Mouse (Mus musculus) kidney, postnatal 4 days (tissue): ENCODE measurements at regions not wholly inside any gene's neighbourhood (a gene's known extent, or its start where the extent isn't known, plus 50 kb on each side); places are given as distances from the start of the nearest gene placed in this dataset.

ENCODE experiments used
- DNase-seq, 2 experiments: peaks; one replicate each; pipeline ENCODE4 v3.0.0; 2021; ENCODE audit warnings: mixed read lengths in 2 of 2

- DNase-seq, result no peak
Measured at GRCm38 (mm10) chr7:115300241-115300640, 556.7 kb downstream of the Insc start.

GRCm38 (mm10) chr7:115308377-115308776 is 564.9 kb downstream of the Insc start:
- DNase-seq, result no peak

GRCm38 (mm10) chr7:115310400-115311225 is 567.1 kb downstream of the Insc start:
- peak; percentile 9 to 33 for DNase-seq

- no peak for DNase-seq
Measured at GRCm38 (mm10) chr7:115319504-115319903, 576.0 kb downstream of the Insc start.

GRCm38 (mm10) chr7:115322989-115323388 is 579.5 kb downstream of the Insc start:
- DNase-seq, result no peak

- DNase-seq, result no peak
Measured at GRCm38 (mm10) chr7:115328300-115328699, 584.8 kb downstream of the Insc start.

- DNase-seq, result no peak
Measured at GRCm38 (mm10) chr7:115331698-115332097, 588.2 kb downstream of the Insc start.

GRCm38 (mm10) chr7:115333046-115333577 is 589.6 kb downstream of the Insc start:
- no peak for DNase-seq

GRCm38 (mm10) chr7:115335051-115335450 is 591.6 kb downstream of the Insc start:
- DNase-seq, result no peak

GRCm38 (mm10) chr7:115340155-115340554 is 596.7 kb downstream of the Insc start:
- DNase-seq, result no peak

- DNase-seq, result no peak
Measured at GRCm38 (mm10) chr7:115341007-115341406, 597.5 kb downstream of the Insc start.

- DNase-seq, result no peak
Measured at GRCm38 (mm10) chr7:115345749-115346148, 602.3 kb downstream of the Insc start.

GRCm38 (mm10) chr7:115358711-115359110 is 615.2 kb downstream of the Insc start:
- DNase-seq, result no peak

GRCm38 (mm10) chr7:115360142-115360541 is 616.6 kb downstream of the Insc start:
- no peak for DNase-seq

GRCm38 (mm10) chr7:115362117-115362516 is 618.6 kb downstream of the Insc start:
- no peak for DNase-seq

GRCm38 (mm10) chr7:115366910-115367309 is 623.4 kb downstream of the Insc start:
- DNase-seq, result peak; percentile 81

- no peak for DNase-seq
Measured at GRCm38 (mm10) chr7:115371143-115371542, 627.6 kb downstream of the Insc start.

GRCm38 (mm10) chr7:115372921-115373320 is 629.4 kb downstream of the Insc start:
- no peak for DNase-seq

GRCm38 (mm10) chr7:115373781-115374533 is 630.5 kb downstream of the Insc start:
- no peak for DNase-seq

GRCm38 (mm10) chr7:115376067-115376466 is 632.6 kb downstream of the Insc start:
- DNase-seq, result no peak

GRCm38 (mm10) chr7:115378836-115379235 is 635.3 kb downstream of the Insc start:
- no peak for DNase-seq

GRCm38 (mm10) chr7:115379600-115379999 is 636.1 kb downstream of the Insc start:
- DNase-seq, result peak; percentile 31 to 32

- DNase-seq, result no peak
Measured at GRCm38 (mm10) chr7:115380989-115381610, 637.6 kb downstream of the Insc start.
